Mouse (Mus musculus) heart, postnatal 36 days (tissue): Measurements from ENCODE around the gene Tmcc3. TPM values are rescaled to one million over a fixed set of nuclear protein-coding genes. Genes with fewer than 3 reads are reported as not detected.

Experiments
- DNase-seq, 2 experiments: peaks; one replicate each; pipeline ENCODE4 v3.0.0; 2021 to 2022
- intact Hi-C: fragments of 180-260 bp; cut with DNase I; formaldehyde crosslinking; loops from one replicate; pipeline ENCODE4 v1.15.1; 2025
- total RNA-seq, 2 experiments: library from RNA; stranded (reverse); gene quantifications; 2 replicates each; pipeline ENCODE4 v1.2.3; 2021

Tmcc3 gene
- total RNA-seq, 2 experiments from 2014 or later, result 30.6 to 32.7 TPM

GRCm38 (mm10) chr10:94329962-94330361, 18.2 kb downstream of the Tmcc3 start:
- intact Hi-C loops, result no loop called here
- DNase-seq, result no peak

GRCm38 (mm10) chr10:94332358-94333137, 20.8 kb downstream of the Tmcc3 start:
- intact Hi-C loops, result no loop called here
- DNase-seq, result no peak

GRCm38 (mm10) chr10:94333328-94333727, 21.6 kb downstream of the Tmcc3 start:
- DNase-seq, result no peak
- intact Hi-C loops, result no loop called here

- intact Hi-C loops, result no loop called here
- no peak for DNase-seq
Observed at GRCm38 (mm10) chr10:94335047-94335446, 23.3 kb downstream of the Tmcc3 start.

GRCm38 (mm10) chr10:94336071-94336470, 24.3 kb downstream of the Tmcc3 start:
- no peak for DNase-seq
- intact Hi-C loops, result no loop called here

- intact Hi-C loops, result no loop called here
- no peak for DNase-seq
Observed at GRCm38 (mm10) chr10:94341501-94341900, 29.8 kb downstream of the Tmcc3 start.

GRCm38 (mm10) chr10:94342256-94342655, 30.5 kb downstream of the Tmcc3 start:
- intact Hi-C loops, result no loop called here

GRCm38 (mm10) chr10:94343581-94343980, 31.8 kb downstream of the Tmcc3 start:
- intact Hi-C loops, result no loop called here
- no peak for DNase-seq

More at GRCm38 (mm10) chr10:94342256-94342655, 30.5 kb downstream of the Tmcc3 start:
- DNase-seq, result no peak

- intact Hi-C loops, result no loop called here
- DNase-seq, result no peak
Observed at GRCm38 (mm10) chr10:94344631-94345417, 33.1 kb downstream of the Tmcc3 start.

GRCm38 (mm10) chr10:94345509-94346252, 33.9 kb downstream of the Tmcc3 start:
- no peak for DNase-seq
- intact Hi-C loops, result no loop called here

GRCm38 (mm10) chr10:94346596-94346995, 34.8 kb downstream of the Tmcc3 start:
- intact Hi-C loops, result no loop called here
- no peak for DNase-seq

GRCm38 (mm10) chr10:94347296-94347695, 35.5 kb downstream of the Tmcc3 start:
- intact Hi-C loops, result no loop called here
- no peak for DNase-seq

GRCm38 (mm10) chr10:94347959-94348358, 36.2 kb downstream of the Tmcc3 start:
- no peak for DNase-seq
- intact Hi-C loops, result no loop called here

GRCm38 (mm10) chr10:94350207-94350606, 38.5 kb downstream of the Tmcc3 start:
- intact Hi-C loops, result no loop called here
- DNase-seq, result no peak

- no peak for DNase-seq
- intact Hi-C loops, result no loop called here
Observed at GRCm38 (mm10) chr10:94350896-94351661, 39.3 kb downstream of the Tmcc3 start.

GRCm38 (mm10) chr10:94352172-94352876, 40.6 kb downstream of the Tmcc3 start:
- DNase-seq, result no peak
- intact Hi-C loops, result no loop called here

- intact Hi-C loops, result no loop called here
- DNase-seq, result no peak
Observed at GRCm38 (mm10) chr10:94352877-94353853, 41.4 kb downstream of the Tmcc3 start.

GRCm38 (mm10) chr10:94354005-94354404, 42.3 kb downstream of the Tmcc3 start:
- intact Hi-C loops, result no loop called here
- no peak for DNase-seq

- DNase-seq, result no peak
- intact Hi-C loops, result no loop called here
Observed at GRCm38 (mm10) chr10:94354427-94354826, 42.7 kb downstream of the Tmcc3 start.
